Mouse (Mus musculus): ENCODE measurements around the gene Zdhhc1.

Zdhhc1 gene

GRCm38 (mm10) chr8:105475742-105476141, 21.0 kb downstream of the Zdhhc1 start:
- DNase-seq, result no peak

DNA sequence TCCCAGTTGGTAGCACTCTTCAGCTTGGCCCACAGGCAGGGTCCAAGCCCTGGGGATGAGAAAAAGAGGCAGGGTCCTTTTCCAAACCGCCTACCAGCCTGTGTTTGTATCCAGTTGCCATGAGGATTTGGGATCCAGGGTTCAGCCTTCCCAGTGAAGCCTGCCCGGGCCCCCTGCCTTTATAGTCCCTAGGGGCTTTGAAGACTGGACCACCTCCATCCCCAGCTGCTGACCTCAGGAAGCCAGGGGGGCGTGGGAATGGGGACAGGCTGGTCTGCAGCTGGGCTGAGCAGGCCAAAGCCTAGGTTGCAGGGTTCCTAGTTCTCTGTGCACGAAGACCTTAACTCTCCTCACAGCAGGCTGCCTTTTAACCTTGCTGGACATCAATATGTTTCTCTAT, 21.4 kb downstream of the Zdhhc1 start:
- peak; percentile 54 for DNase-seq

DNA sequence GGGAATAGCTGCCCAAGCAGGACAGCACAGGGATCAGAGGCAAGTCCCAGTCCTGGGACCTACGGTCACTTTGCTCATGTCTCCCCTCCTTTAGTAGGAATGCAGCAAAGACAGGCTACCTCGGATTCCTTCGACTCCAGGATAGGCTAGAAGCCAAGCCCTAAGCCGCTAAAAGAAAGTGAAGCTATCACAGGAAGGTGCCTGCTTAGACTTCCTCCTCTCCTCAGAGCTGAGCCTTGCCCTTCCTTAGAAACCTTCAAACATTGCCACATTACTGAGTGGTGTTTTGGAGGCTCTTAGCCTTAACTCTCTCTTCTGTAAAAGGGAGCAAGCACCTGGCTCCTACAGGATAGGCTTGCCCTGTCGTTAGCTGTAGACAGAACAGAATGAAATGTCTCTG, 22.0 kb downstream of the Zdhhc1 start:
- no peak for DNase-seq

DNA sequence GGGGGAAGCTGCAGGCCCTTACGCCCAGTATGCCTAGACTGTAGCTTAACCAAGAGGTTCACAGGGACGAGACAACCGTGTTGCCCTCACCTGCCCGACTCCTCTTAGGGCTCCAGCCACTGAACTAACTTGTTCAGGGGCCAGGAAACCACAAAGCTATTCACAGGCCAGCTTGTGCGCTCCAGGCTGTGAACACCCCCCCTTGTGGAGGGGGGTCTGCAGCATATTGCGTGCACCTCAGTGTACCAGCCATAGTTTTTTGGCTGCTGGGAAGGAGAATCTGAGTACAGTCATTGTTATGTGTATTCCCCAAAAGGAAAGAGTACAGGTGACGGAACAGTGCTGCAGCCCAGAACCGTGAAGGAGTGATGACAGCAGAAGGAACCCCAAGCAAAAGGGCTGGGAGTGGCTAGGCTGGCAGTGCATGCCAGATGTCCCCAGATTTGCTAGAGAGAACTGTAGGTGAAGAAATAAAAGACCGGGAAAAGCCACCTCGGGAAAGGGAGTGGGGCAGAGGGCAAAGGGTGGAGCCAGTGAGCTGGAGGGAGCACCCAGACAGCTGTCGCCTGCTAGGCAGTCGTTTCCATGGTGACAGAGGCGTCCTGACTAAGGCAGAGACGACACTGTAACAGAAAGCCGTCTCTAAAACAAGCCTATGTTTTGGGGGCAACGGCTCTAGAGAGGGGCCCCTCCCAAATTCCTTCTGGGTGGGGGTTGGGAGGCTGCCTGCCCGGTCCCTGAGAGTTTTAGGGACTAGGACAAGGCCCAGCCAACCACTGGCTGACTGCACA, 22.7 kb downstream of the Zdhhc1 start:
- DNase-seq, result peak; percentile 93

DNA sequence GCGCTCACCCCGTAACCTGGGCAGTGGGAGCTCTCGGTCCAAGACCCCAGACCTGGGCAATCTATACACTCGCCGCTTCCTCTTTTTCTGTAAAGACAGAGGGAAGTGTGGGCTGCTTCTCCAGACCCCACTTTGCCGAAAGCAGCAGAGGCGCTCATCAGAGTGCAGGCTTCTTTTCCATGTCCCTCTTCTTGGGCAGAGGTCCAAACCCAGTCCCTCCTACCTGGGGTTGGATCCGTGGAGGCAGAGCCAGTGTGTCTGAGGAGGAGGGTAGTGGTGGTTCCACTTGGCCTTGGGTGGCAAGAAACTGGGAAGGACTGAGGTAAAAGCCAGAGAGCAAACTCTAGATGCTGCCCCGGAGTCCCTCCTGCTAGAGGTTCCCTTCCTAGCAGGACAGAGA, 23.7 kb downstream of the Zdhhc1 start:
- no peak for DNase-seq

DNA sequence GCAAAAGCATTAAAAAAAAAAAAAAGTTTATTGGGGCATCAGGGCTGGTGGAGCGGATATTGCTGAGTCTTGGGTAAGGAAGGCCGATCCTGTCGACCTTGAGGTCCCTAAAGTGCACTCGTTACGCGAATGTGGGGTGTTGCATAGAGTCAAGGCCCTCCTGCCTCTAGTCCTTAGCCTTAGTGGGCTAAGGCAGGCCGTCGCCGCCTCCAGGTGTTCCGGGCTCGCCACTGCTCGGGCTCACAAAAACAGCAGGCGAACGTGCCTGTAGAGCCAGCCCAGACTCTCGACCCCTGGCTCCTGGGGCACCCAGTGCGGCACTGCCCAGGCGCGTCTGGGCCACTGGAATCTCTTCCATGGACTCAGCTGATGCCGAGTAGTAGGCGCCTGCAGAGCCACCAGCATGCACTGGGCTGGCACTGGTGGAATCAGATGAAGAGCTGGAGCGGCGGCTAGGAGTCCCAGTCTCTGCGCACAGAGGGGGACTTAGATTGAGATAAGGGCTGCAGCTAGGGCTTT, 24.2 kb downstream of the Zdhhc1 start:
- DNase-seq, result no peak

GRCm38 (mm10) chr8:105471314-105472015, 25.2 kb downstream of the Zdhhc1 start, which contains the start of gene Tppp3:
Gene Tppp3, minus strand, starts transcription at chr8:105471526.
- peak; percentile 98 for DNase-seq

GRCm38 (mm10) chr8:105470681-105471313, 25.9 kb downstream of the Zdhhc1 start:
- DNase-seq, result no peak

- DNase-seq, result no peak
Measured at GRCm38 (mm10) chr8:105470262-105470661, 26.4 kb downstream of the Zdhhc1 start.

- DNase-seq, result no peak
Measured at GRCm38 (mm10) chr8:105469816-105470215, 26.9 kb downstream of the Zdhhc1 start.

- DNase-seq, result peak; percentile 93
Measured at GRCm38 (mm10) chr8:105469041-105469695, 27.5 kb downstream of the Zdhhc1 start.

DNA sequence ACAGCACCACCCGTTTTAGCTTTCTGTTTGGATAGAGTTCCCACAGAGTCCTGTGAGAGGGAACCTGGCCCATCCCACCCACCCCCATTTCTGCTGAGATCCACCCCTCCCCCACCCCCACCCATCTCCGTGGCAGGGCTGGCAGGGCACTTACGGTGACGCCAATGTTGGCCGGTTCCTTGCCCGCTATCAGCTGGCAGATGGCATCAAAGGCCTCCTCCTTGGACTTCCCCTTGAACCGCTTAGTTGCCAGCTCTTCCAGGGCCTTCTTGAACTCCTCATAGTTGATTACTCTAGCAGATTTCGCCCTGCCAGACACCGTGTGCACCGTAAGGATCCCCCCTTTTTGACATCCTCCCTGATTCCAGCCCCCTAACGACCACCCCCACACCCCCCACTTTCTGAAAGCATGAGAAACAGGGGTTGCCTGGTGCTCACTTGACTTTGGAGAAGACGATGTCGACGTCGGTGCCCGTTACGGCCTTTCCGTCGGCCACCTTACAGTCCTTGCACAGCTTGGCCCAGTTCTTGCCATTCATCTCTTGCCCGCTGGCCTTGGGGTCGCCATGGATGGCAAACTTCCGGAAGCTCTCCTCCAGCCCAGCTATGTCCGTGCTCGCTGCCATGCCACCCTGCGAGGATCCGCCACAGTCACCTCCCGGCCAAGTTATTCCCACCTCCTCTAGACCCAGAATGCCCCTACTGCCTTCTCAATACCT, 28.5 kb downstream of the Zdhhc1 start:
- DNase-seq, result no peak

DNA sequence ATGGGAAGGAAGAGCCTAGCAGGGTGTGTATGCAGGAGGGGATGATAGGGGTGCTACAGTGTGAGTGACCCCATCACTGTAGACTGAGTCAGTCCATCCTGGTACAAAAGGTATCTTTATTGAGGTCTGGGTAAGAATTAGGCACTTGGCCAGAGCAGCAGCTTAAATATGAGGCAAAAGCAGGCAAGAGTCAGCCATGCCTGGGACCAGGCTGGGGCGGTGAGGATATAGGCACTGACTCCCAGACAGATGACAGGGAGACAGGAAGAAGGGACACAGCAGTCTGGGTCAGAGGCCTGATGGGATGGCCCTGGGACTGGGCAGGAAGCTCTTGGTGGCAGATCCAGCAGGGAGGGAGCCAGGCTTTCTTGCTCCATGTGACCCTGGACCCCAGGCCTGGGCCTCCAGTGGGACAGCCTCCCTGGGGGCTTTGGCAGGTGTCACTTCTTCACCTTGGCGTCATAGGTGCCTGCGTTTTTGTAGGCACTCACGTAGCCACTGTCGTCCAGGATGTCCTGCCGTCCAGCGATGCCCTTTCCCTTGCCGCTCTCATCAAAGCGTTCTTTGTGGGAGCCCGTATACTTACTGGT, 29.2 kb downstream of the Zdhhc1 start:
- no peak for DNase-seq

- DNase-seq, result no peak
Measured at GRCm38 (mm10) chr8:105466700-105467291, 29.9 kb downstream of the Zdhhc1 start.

DNA sequence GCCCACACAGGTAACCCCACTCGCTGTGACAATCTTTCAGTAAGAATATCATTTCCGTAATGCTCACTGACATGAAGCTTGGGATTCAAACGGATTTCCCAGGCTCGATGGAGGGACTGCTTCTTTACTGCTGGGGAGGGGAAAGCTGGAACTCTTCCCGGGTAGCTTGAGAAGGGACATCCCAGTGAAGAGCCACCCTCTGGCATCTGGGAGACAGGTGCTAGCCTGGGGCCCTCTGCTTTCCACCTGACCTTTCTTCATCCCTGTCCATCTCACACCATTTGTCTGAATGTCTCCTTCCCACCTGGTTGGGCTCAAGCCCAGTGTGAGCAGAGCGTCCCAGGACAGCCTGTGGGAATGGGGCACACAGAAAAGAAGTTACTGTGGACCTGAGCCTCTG, 30.5 kb downstream of the Zdhhc1 start:
- no peak for DNase-seq

- DNase-seq, result no peak
Measured at GRCm38 (mm10) chr8:105464595-105464994, 32.1 kb downstream of the Zdhhc1 start.

GRCm38 (mm10) chr8:105461085-105461803, 35.5 kb downstream of the Zdhhc1 start:
- no peak for DNase-seq

DNA sequence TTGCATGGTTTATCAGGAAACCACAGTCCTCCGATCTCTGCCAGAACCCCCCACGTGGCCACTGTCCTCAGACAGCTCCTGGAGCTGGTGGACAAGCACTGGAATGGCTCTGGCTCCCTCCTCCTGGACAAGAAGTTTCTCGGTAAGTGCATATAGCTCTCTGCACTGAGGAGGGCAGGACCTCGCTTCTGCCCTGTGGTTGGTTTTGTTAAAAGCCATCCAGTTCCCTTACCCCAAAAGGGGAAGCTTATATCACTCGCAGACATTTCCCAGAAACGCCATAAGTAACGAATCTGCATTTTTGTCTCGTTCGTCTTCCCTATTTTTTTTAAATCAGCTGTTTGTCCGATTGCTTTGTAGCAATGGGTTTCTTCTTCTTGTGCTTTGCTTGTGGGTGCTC, 41.5 kb downstream of the Zdhhc1 start:
- no peak for DNase-seq

GRCm38 (mm10) chr8:105454088-105454487, 42.6 kb downstream of the Zdhhc1 start:
- DNase-seq, result no peak

DNA sequence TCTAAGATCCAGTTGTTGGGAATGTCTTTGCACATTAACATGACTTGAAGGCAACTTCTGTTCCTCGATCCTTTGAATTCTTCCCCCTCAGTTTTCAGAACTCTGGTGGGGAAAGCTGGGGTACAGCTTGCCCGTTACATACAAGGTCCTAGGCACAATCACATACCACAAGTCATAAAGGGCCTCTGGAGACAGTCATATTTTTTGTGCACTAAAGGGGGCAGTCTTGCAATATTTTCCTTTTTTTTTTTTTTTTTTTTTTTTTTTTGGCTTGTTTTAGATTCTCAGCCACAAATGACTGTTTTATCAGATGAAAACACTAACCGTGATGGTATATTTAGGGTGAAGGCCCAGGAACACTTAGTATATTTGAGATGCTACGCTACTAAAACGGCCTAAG, 43.4 kb downstream of the Zdhhc1 start:
- no peak for DNase-seq
